ENCODE assay signal across 8 mouse cellular contexts in the genomic region with DNA sequence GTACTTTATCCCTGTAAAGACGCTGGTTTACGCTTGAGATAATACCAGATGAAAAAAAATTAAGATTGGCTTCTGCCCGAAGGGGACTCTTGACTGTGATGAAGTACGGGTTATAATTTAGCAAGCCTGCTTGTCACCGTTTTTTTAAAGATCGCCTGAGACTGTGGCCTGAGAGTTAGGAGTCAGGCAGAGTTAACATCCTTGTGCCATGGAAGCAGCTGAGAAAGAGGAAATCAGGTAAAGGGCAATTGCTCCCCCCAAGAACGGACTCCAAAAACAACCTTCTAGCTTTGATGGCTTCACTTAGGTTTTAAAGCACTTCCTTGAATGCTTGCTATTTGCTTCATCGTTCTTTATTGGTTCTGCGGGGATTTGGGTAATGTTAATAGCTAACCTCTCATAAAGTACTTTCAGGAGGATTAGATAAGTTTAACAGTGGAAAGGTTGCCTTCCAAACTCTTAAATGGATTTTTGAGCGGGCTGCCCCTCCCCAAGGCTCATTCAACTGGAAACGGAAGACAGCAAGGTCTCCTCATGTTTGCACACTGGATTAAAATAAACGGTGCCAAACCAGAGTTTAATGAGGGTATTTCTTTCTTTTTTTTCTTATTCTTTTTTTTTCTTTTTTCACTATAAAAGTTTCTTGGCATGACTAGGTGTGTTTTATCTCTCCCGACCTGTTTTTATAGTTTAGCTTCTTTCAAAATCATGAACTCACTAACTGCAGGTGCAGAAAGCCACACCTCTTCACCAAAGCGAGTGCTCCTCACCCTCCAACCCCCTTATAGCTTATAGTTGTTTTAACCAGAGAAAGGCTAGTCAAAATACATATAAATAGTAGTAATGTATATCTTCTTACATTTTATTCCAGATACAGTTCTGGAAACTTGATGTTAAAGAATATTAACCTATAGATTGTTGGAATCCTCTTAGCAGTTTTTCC. TPM values are rescaled to one million over a fixed set of nuclear protein-coding genes. Genes with fewer than 3 reads are reported as not detected.
DNase-seq lines count a peak whose midpoint lies in the region; ATAC-seq and TF ChIP-seq lines count a peak whose summit lies in the region.

No protein-coding gene starts in this region.

- no peak for TF ChIP-seq CTCF in heart, postnatal 0 days (IDR thresholded peaks at IDR 0.05; ENCODE audit: low read depth)

- peaks cover 19% of the 10 kb centered on the region for H3K4me1 ChIP-seq in heart, postnatal 0 days (ENCODE audit: control insufficient read depth, insufficient read depth)
- no peaks in the 10 kb centered on the region; the same call in 1 of the 2 replicates for H3K4me1 ChIP-seq in limb, embryonic 11.5 days (ENCODE audit: control insufficient read depth, insufficient read depth, low read length)

- H3ac ChIP-seq in myocyte (ENCODE audit: control insufficient read depth, insufficient read length) = peak overlapping the region; percentile 87

- H3K36me3 ChIP-seq in heart, postnatal 0 days (replicated peaks; ENCODE audit: control insufficient read depth, insufficient read depth, low read length) = no peaks in the 10 kb centered on the region
- no peaks in the 10 kb centered on the region for H3K36me3 ChIP-seq in limb, embryonic 11.5 days (ENCODE audit: control insufficient read depth, insufficient read depth, low read length)
- H3K36me3 ChIP-seq in myocyte (ENCODE audit: control insufficient read depth, insufficient read depth) = peaks cover 6% of the 10 kb centered on the region

- H3K9me3 ChIP-seq in heart, postnatal 0 days (replicated peaks; ENCODE audit: control insufficient read depth, low read length) = no peaks in the 10 kb centered on the region
- no peaks in the 10 kb centered on the region for H3K9me3 ChIP-seq in limb, embryonic 11.5 days (ENCODE audit: control insufficient read depth, low read length)

- peaks cover 37% of the 10 kb centered on the region for H3K79me2 ChIP-seq in myocyte (ENCODE audit: control insufficient read depth, insufficient read depth)

- H3K27me3 ChIP-seq in heart, postnatal 0 days (ENCODE audit: control insufficient read depth, insufficient read depth, low read length) = no peaks in the 10 kb centered on the region
- H3K27me3 ChIP-seq in limb, embryonic 11.5 days (ENCODE audit: control insufficient read depth, insufficient read depth, low read length) = no peaks in the 10 kb centered on the region
- no peaks in the 10 kb centered on the region for H3K27me3 ChIP-seq in myocyte (ENCODE audit: control insufficient read depth, insufficient read depth, insufficient read length)

- no peak for TF ChIP-seq POLR2A in myocyte (IDR thresholded peaks at IDR 0.05; ENCODE audit: insufficient read length, low read depth)

- H3K27ac ChIP-seq in heart, postnatal 0 days (ENCODE audit: low read depth) = peak overlapping the region; percentile 99
- 0 out of 2 replicates have a peak overlapping the region, but pooled peaks have one; percentile 90 for H3K27ac ChIP-seq in limb, embryonic 11.5 days (replicated peaks; ENCODE audit: low read depth, low read length)

- ATAC-seq in heart, postnatal 0 days (ENCODE audit: insufficient read depth, low read depth) = no peak
- no peak for ATAC-seq in limb, embryonic 11.5 days (ENCODE audit: insufficient number of reproducible peaks, low FRiP score, low TSS enrichment, low read depth)

- DNase-seq in cerebellum, postnatal 25 days = peak; percentile 13 to 22
- no peak for DNase-seq in cerebellum, postnatal 10 days
- DNase-seq in c-Kit-positive CD71-positive TER-119-positive erythroid progenitor cells, embryonic 14.5 days (ENCODE audit: low spot score) = peak; percentile 39
- DNase-seq in heart, postnatal 0 days (ENCODE audit: low spot score) = no peak
- DNase-seq in limb, embryonic 11.5 days (ENCODE audit: low spot score) = no peak
- no peak for DNase-seq in natural killer cell, adult 2 months (ENCODE audit: low spot score in 2 of 2)
- no peak for DNase-seq in retina, postnatal 1 day

- WGBS in heart, postnatal 0 days = 15% methylated on average over 14 of the region's 14 CpGs
- 36% methylated on average over 14 of the region's 14 CpGs for WGBS in limb, embryonic 11.5 days

- H3K4me3 ChIP-seq in heart, postnatal 0 days (ENCODE audit: low read depth, low read length) = peak overlapping the region; percentile 84
- peak overlapping the region; percentile 70 for H3K4me3 ChIP-seq in limb, embryonic 11.5 days (ENCODE audit: low read depth, low read length)
- peak overlapping the region; percentile 78 for H3K4me3 ChIP-seq in myocyte

- peak overlapping the region; percentile 80 for H3K4me2 ChIP-seq in heart, postnatal 0 days (ENCODE audit: low read depth, low read length)
- H3K4me2 ChIP-seq in limb, embryonic 11.5 days (ENCODE audit: low read depth, severe bottlenecking) = peak overlapping the region; percentile 79
- peak overlapping the region; percentile 96 for H3K4me2 ChIP-seq in myocyte (ENCODE audit: low read depth)

- peak overlapping the region; percentile 82 for H3K9ac ChIP-seq in heart, postnatal 0 days (replicated peaks; ENCODE audit: low read depth, low read length)
- peak overlapping the region; percentile 83 for H3K9ac ChIP-seq in limb, embryonic 11.5 days (ENCODE audit: low read length)

- TF ChIP-seq EP300 in heart, postnatal 0 days (IDR thresholded peaks at IDR 0.05; ENCODE audit: low read depth) = no peak

TF ChIP-seq in myocyte, 11 proteins besides CTCF, POLR2A, EP300 and RAD21:
- no peak for TF ChIP-seq TCF12 (IDR thresholded peaks at IDR 0.05; ENCODE audit: insufficient read depth, poor library complexity, severe bottlenecking)
- no peak for TF ChIP-seq USF1 (IDR thresholded peaks at IDR 0.05; ENCODE audit: low read depth)
- TF ChIP-seq MAX (IDR thresholded peaks at IDR 0.05; ENCODE audit: low read depth) = no peak
- no peak for TF ChIP-seq CEBPB (IDR thresholded peaks at IDR 0.05; ENCODE audit: insufficient read depth, poor library complexity, severe bottlenecking)
- TF ChIP-seq REST (IDR thresholded peaks at IDR 0.05; ENCODE audit: insufficient read depth, insufficient read length) = no peak
- no peak for TF ChIP-seq MYOG (IDR thresholded peaks at IDR 0.05; ENCODE audit: control insufficient read depth in 1 of 3, insufficient read depth in 1 of 3, insufficient read length in 2 of 3, low read depth in 2 of 3)
- no peak for TF ChIP-seq TCF3 (IDR thresholded peaks at IDR 0.05; ENCODE audit: insufficient read length, low read depth)
- TF ChIP-seq POLR2AphosphoS2 (IDR thresholded peaks at IDR 0.05; ENCODE audit: insufficient read length, low read depth) = no peak
- TF ChIP-seq MYOD1 (IDR thresholded peaks at IDR 0.05; ENCODE audit: control insufficient read depth in 1 of 3, insufficient read length in 2 of 3, low read depth in 2 of 3) = no peak
- TF ChIP-seq SRF (IDR thresholded peaks at IDR 0.05; ENCODE audit: control insufficient read depth, insufficient read length, low read depth) = no peak
- no peak for TF ChIP-seq E2F4 (IDR thresholded peaks at IDR 0.05; ENCODE audit: insufficient read depth)

RNA-seq across cellular contexts. Expression of a gene that starts 1.2 kb away (rescaled TPM):
- 23.0 and 25.2 TPM in 2 replicates for total RNA-seq in heart, postnatal 0 days (2014; rRNA removed; ENCODE audit: low replicate concordance)
- 4.0 and 6.2 TPM in 2 replicates for polyA plus RNA-seq in heart, postnatal 0 days (2015; fragmentation: Nextera tagmentation; extraction: Ambion mirVana)
- polyA plus RNA-seq in limb, embryonic 11.5 days (2014; fragmentation: Nextera tagmentation; extraction: Ambion mirVana) = 7.2 and 8.3 TPM in 2 replicates
- 12.4 TPM for polyA plus RNA-seq in myocyte (2012; fragmentation: generic; extraction: Trizol)

RNA-seq across cellular contexts. Expression of a gene that starts 1.4 kb away (rescaled TPM):
- total RNA-seq in heart, postnatal 0 days (2014; rRNA removed; ENCODE audit: low replicate concordance) = 9.2 and 20.2 TPM in 2 replicates
- polyA plus RNA-seq in heart, postnatal 0 days (2015; fragmentation: Nextera tagmentation; extraction: Ambion mirVana) = 13.8 and 14.8 TPM in 2 replicates
- polyA plus RNA-seq in limb, embryonic 11.5 days (2014; fragmentation: Nextera tagmentation; extraction: Ambion mirVana) = 6.6 and 6.7 TPM in 2 replicates
- 3.8 TPM for polyA plus RNA-seq in myocyte (2012; fragmentation: generic; extraction: Trizol)

RNA-seq across cellular contexts. Expression of a gene that starts 50.7 kb away (rescaled TPM):
- 0.81 and 1.8 TPM in 2 replicates for total RNA-seq in heart, postnatal 0 days (2014; rRNA removed; ENCODE audit: low replicate concordance)
- polyA plus RNA-seq in heart, postnatal 0 days (2015; fragmentation: Nextera tagmentation; extraction: Ambion mirVana) = 0.77 and 1.6 TPM in 2 replicates
- polyA plus RNA-seq in limb, embryonic 11.5 days (2014; fragmentation: Nextera tagmentation; extraction: Ambion mirVana) = 0.95 and 1.0 TPM in 2 replicates
- 15.9 TPM for polyA plus RNA-seq in myocyte (2012; fragmentation: generic; extraction: Trizol)

RNA-seq across cellular contexts. Expression of a gene that starts 52.2 kb away (rescaled TPM):
- total RNA-seq in heart, postnatal 0 days (2014; rRNA removed; ENCODE audit: low replicate concordance) = 22.7 and 75.7 TPM in 2 replicates
- polyA plus RNA-seq in heart, postnatal 0 days (2015; fragmentation: Nextera tagmentation; extraction: Ambion mirVana) = 13.2 and 14.3 TPM in 2 replicates
- polyA plus RNA-seq in limb, embryonic 11.5 days (2014; fragmentation: Nextera tagmentation; extraction: Ambion mirVana) = 28.3 and 30.2 TPM in 2 replicates
- polyA plus RNA-seq in myocyte (2012; fragmentation: generic; extraction: Trizol) = 34.0 TPM

Comparison
In these comparisons a context has a peak if more than half of its experiments do, and no peak if none do; other contexts are left out.
1. DNase-seq: peak in cerebellum, postnatal 25 days (2 of 2) and c-Kit-positive CD71-positive TER-119-positive erythroid progenitor cells, embryonic 14.5 days (single experiment); none in cerebellum, postnatal 10 days (0 of 2), heart, postnatal 0 days (single experiment), limb, embryonic 11.5 days (single experiment), natural killer cell, adult 2 months (0 of 2) and retina, postnatal 1 day (single experiment).
2. Peak in every context shown above with its lines, with median percentiles within 50 percentile points of each other: H3K4me2 ChIP-seq and H3K4me3 ChIP-seq.